Mouse (Mus musculus) thymus, postnatal 0 days (tissue): Measurements from ENCODE around the gene Hoxa7. TPM values are rescaled to one million over a fixed set of nuclear protein-coding genes. Genes with fewer than 3 reads are reported as not detected.
A peak's percentile ranks its signal among the peaks of the same experiment; 100 is the strongest.

Experiments used
- DNase-seq: peaks from one replicate; pipeline ENCODE4 v3.0.0-alpha.2; 2015; ENCODE audit warnings: low spot score
- polyA plus RNA-seq: library from polyadenylated mRNA; unstranded; fragments of >200 nt; fragmentation: Nextera tagmentation; extraction: Ambion mirVana; gene quantifications from 2 replicates; pipeline ENCODE4 v1.2.1, GENCODE M21; 2015

The Hoxa7 gene
- polyA plus RNA-seq, 1 experiment from 2014 or later = 1.4 TPM

GRCm38 (mm10) chr6:52200073-52200750 lies 21.4 kb downstream of the Hoxa7 start:
- DNase-seq = no peak

GRCm38 (mm10) chr6:52197271-52197670 lies 24.4 kb downstream of the Hoxa7 start:
- DNase-seq = no peak

GRCm38 (mm10) chr6:52196811-52197210 lies 24.8 kb downstream of the Hoxa7 start:
- DNase-seq = no peak

- DNase-seq = no peak
Measured at GRCm38 (mm10) chr6:52194690-52195089, 27.0 kb downstream of the Hoxa7 start.

GRCm38 (mm10) chr6:52191860-52192550 lies 29.6 kb downstream of the Hoxa7 start:
- DNase-seq = peak; percentile 75

- DNase-seq = no peak
Measured at GRCm38 (mm10) chr6:52190906-52191810, 30.5 kb downstream of the Hoxa7 start, which contains the start of gene Hoxa4. Gene Hoxa4, minus strand, starts transcription at chr6:52191753.

- DNase-seq = no peak
Measured at GRCm38 (mm10) chr6:52190410-52190809, 31.2 kb downstream of the Hoxa7 start.

- DNase-seq = no peak
Measured at GRCm38 (mm10) chr6:52189909-52190308, 31.7 kb downstream of the Hoxa7 start.

GRCm38 (mm10) chr6:52189172-52189591 lies 32.5 kb downstream of the Hoxa7 start:
- no peak for DNase-seq

GRCm38 (mm10) chr6:52186500-52186899 lies 35.2 kb downstream of the Hoxa7 start:
- no peak for DNase-seq

- DNase-seq = no peak
Measured at GRCm38 (mm10) chr6:52185834-52186233, 35.8 kb downstream of the Hoxa7 start.

GRCm38 (mm10) chr6:52185222-52185621 lies 36.4 kb downstream of the Hoxa7 start:
- no peak for DNase-seq

- DNase-seq = no peak
Measured at GRCm38 (mm10) chr6:52184668-52185067, 37.0 kb downstream of the Hoxa7 start.

GRCm38 (mm10) chr6:52183311-52184080 lies 38.2 kb downstream of the Hoxa7 start:
- DNase-seq = no peak

GRCm38 (mm10) chr6:52182793-52183192 lies 38.9 kb downstream of the Hoxa7 start:
- no peak for DNase-seq

- no peak for DNase-seq
Measured at GRCm38 (mm10) chr6:52182030-52182429, 39.6 kb downstream of the Hoxa7 start.

- no peak for DNase-seq
Measured at GRCm38 (mm10) chr6:52180726-52181125, 40.9 kb downstream of the Hoxa7 start.

- no peak for DNase-seq
Measured at GRCm38 (mm10) chr6:52180213-52180710, 41.4 kb downstream of the Hoxa7 start.

GRCm38 (mm10) chr6:52179690-52180089 lies 42.0 kb downstream of the Hoxa7 start:
- DNase-seq = no peak

GRCm38 (mm10) chr6:52178918-52179665 lies 42.6 kb downstream of the Hoxa7 start:
- DNase-seq = no peak
